Mouse (Mus musculus) subcutaneous adipose tissue, adult 2 months (tissue): Measurements from ENCODE around the gene March10. TPM values are rescaled to one million over a fixed set of nuclear protein-coding genes. Genes with fewer than 3 reads are reported as not detected.

Source experiments
- polyA plus RNA-seq: library from polyadenylated mRNA; depleted of rRNA; stranded (reverse); fragments of >200 nt; gene quantifications from 2 replicates; pipeline ENCODE4 v1.2.3, GENCODE M21; 2012; ENCODE audit warnings: low replicate concordance; rRNA removed

Gene March10
- not detected in 2 replicates for polyA plus RNA-seq

GRCm38 (mm10) chr11:105456497-105456907 lies at the start of gene March10:
TSS of gene March10 (minus strand) at chr11:105456735.

Other genes starting within 250 kb of the March10 start
- 20.6 and 98.7 TPM in 2 replicates for gene Mrc2, start 164.1 kb downstream of the March10 start, polyA plus RNA-seq
- 11.0 and 13.5 TPM in 2 replicates for gene Tanc2, start 133.3 kb upstream of the March10 start, polyA plus RNA-seq